Mouse (Mus musculus): ENCODE data around the gene Pet2.

Pet2 gene

DNA sequence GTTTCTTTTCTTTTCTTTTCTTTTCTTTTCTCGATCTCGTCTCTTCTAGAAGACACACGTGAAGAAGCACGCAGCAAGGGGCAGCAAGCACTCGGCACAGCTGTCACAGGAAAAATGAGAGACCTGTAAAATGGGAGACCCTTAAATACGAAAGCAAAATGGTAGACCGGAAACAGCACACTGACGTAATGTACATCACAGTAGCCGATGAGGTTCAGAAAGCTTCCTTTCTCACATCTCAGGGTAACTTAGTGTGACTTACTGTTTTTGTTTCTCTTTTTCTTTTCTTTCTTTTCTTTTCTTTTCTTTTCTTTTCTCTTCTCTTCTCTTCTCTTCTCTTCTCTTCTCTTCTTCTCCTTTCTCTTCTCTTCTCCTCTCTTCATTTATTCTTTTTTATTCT is at the start of gene Pet2:
Gene Pet2 (minus strand): TSS at position 101 of the 400 bp plus-strand sequence.
- no peak for DNase-seq
